Mouse (Mus musculus) WW6 (cell line): ENCODE data around the gene Cul7.

Experiments
- DNase-seq: peaks from one replicate; pipeline ENCODE4 v3.0.0-alpha.2; 2013; ENCODE audit warnings: low read depth, low spot score

The Cul7 gene

DNA sequence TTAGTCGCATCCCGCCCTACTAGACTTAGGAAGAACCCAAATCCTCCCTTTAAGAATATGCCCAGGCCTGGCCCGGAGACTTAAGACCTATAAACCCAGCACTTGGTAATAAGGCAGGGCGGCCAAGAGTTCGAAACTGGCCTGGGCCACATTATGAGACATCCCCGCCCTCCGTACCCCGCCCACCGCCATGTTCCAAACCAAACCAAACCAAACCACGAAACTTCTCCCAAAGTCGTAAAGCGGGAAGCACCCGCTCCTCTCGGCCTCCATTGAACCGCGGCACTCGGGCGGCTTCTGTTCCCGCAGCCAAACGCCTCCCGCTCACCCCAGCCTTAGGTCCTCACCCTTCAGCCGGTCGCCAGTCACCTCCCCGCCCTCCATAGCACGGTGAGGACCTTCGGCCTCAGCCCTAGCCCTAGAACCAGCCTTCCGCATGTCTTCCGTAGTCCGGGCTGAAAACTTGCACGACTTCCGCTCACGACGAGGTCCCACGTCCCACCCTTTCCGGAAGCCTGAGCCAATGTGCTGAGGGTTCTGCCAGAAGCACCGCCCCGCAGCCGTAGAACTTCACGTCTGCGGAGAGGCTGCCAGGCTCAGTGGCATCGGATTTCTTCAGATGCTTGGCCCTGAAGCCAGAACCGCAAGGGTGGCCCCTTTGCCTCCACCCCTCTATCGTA is 23.9 kb downstream of the Cul7 start, which contains the start of gene Rrp36:
TSS of gene Rrp36 (minus strand) at position 503 of the 680 bp plus-strand sequence.
- peak; percentile 84 for DNase-seq

GRCm38 (mm10) chr17:46674530-46675283 is 24.6 kb downstream of the Cul7 start:
- no peak for DNase-seq

- DNase-seq: no peak
These were observed 28.3 kb downstream of the Cul7 start, which contains the start of gene Mea1 for GRCm38 (mm10) chr17:46678416-46678815. Gene Mea1, plus strand, starts transcription at chr17:46678793.

DNA sequence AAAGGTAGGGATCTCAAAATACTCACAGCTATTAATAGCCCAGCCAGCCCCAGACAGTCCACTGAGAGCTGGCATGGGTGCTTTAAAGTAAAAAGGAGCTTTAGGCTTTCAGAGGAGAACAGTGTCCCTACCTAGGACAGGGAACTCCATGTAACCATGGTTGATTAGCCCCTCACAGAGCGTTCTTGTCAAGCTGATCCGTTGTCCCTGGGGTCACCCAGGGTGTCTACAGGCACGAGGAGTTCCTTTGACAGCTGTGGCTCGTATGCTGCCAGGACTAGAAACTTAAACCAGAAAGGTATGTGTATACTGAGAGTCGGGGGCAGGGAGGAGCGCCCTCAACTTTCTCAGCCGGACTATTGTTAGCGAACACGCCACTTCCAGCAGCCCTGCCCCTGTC is 28.8 kb downstream of the Cul7 start:
- DNase-seq: no peak

DNA sequence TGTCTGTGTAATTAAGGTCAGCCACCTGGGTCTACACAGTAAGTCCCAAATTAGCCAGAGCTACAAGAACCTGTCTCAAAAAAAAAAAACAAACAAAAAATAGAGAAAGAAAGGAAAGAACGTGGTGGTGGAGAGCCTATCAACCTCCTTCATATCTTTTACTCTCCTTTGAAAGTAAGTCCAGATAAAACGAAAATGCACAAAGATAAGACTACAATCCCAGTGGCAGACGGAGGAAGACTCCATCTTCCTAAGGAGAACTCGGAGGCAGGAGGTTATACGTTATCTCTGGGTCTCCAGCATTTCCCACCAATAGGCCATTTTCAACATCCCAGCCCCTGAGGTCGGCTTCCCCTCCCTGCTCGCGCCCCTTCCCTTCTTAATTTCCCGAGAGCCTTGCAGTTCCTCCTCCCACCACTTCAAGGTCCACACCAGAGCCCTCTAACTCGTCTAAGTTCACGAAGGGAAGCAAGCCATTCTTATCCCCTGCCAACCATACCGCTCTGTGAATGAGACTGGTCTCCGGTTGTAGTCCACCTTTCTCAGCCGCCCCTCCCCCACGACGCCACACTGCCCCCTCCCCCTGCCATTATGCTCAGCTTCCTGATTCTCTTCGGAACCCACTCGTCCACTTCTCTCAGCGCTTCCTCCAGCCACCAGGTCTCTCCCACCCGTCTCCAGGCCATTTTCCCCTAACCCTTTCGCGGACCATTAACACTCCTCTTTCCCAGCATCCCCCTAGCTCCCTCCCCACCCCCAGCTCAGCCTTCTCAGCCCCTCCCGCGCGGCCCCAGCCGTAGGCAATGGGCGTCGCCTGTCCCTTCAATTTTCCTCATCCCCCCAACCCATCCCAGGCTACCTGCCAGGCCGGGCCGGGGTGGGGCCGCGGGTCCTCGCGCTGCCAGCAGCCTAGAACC is 30.0 kb downstream of the Cul7 start:
- peak; percentile 31 for DNase-seq

DNA sequence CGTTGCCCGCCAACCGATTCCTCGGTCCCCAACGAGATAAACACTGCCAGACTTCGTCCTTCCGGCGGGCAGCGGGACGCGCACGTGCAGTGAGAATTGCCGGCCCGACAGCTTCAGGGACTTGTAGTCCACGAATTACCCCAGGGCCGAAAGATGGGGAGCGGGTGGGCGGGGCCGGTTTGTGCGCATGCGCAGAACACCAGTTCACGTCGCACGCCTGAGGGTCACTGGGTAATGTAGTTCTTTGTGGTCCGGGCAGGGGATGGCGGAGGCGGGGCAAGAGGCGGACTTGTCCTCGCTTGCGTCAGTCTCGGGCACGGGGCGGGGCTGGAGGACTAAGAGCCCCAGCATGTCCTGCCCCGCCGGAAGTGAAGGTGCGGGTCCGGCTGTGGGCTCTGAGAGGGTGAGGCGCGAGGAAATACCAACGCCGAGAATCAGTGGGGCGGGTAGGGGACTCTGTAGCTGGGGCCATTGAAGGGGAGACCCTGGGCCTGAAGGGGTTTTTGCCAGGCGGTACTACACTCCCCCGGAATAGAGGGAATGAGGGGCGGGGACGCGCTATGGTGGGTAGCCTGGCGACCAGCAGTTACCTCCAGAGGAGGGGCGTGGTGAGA is 30.7 kb downstream of the Cul7 start, which contains the start of gene Klhdc3:
TSS of gene Klhdc3 (minus strand) at position 155 of the 614 bp plus-strand sequence.
- peak; percentile 95 for DNase-seq

- DNase-seq: no peak
These were observed 31.5 kb downstream of the Cul7 start for GRCm38 (mm10) chr17:46681466-46682118.

DNA sequence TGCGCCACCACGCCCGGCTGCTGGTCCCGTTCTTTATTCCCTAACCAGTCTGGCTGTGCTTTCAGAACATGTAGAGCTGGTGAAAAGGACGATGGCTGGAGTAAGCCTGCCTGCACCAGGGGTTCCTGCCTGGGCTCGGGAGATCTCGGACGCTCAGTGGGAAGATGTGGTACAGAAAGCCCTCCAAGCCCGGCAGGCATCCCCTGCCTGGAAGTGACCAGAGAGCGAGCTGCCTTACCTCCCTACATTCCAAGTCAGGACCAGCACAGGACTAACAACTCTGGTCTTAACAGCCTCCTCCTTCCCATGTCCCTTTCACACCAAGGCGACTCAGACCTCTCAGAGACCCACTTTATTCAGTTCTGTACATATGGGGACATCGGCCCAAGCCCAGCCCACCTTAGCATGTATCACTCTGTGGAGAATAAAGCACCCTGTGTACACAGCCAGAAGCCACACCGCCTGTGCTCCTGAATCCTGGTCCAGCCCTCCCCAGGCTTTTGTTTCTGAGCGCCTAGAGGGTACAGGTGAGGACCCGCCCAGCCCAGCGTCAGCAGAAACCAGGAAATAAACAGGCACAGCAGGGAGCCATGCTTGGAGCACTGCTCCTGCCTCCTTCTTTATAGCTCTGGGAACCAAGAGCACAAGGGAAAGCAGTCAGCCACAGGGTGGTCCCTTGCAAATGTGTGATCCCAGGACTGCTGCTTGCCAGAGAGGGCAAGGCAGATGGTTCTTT is 32.7 kb downstream of the Cul7 start:
- DNase-seq: peak; percentile 61

- DNase-seq: no peak
These were observed 35.8 kb downstream of the Cul7 start for GRCm38 (mm10) chr17:46685913-46686312.

DNA sequence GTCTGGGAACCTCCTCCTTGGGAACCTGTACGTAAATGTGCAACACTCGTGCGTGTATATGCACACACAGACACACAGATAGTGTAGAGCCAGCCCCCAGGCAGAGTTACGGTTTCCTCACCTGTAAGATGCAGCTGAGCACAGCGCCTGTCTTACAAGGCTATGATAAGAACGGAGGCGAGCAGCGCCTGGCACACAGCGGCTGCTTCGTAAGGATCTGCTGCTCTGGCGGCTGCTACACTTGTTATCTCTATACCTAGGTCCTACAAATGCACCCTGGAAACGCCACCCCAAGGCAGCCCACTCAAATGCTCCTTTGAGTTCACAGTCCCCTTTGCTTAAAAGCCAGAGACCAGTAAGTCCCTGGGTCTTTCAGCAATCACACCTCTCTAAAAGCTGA is 40.5 kb downstream of the Cul7 start:
- no peak for DNase-seq

- no peak for DNase-seq
These were observed 41.3 kb downstream of the Cul7 start for GRCm38 (mm10) chr17:46691390-46691789.

DNA sequence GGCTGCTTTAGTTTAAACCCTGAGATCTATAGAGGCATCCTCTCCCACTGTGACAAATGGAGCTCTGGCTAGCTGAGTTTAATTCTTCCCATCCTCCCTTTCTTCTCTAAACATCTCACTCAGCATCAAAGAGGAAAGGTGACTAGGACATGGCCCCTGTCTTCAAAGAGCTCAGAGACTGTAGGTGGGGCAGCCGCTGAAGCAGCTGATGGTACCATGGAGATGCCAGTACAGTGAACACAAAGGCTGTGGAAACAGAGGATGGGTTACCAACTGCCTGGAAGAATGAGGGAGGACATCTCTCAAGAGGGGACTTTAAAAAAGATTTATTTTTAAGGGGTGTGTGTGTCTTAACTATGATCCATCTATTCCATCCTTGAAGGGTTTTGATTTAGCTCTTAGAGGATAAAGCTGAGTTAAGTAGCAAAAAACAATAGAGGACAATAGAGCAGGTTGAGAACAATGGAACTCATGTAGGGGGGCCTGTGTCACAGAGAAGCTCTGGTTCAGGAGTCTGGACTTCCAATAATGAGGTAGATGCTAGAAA is 44.5 kb downstream of the Cul7 start:
- no peak for DNase-seq

DNA sequence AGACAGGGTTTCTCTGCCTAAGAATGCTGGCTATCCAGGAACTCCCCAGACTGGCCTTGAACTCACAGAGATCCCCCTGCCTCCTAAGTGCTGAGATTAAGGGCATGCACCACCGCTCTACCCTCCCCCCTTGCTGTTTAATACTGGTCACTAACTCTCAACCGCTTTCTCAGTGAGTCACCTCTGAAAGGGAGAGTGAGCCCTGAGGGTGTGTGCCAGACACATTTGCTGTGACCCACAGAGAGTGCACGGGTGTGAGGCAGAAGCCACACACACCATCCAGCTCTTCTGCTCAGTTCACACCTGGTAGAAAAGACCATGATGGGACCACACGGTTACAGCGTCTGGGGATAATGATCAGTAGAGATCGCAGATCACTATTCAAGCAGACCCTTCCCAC is 48.4 kb downstream of the Cul7 start:
- no peak for DNase-seq

- no peak for DNase-seq
These were observed 49.1 kb downstream of the Cul7 start for GRCm38 (mm10) chr17:46699245-46699644.

DNA sequence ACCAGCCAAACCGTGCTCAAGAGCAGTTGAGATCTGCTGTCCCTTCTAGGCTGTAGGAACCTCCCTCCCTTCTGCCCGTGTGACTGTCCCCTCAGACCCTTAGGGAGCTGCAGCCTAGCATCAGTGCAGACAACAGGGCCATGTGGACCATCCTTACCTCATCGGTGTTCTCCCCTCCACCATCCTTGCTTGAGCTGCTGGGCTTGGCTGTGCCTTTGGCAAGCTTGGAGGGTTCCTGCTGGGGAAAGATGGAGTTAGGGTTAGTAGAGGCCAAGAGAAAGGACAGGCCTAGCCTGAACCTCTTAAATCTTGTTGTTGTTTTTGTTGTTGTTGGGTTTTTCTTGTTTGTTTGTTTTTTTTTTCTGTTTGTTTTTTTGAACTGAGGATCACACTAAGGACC is 49.8 kb downstream of the Cul7 start:
- DNase-seq: no peak

DNA sequence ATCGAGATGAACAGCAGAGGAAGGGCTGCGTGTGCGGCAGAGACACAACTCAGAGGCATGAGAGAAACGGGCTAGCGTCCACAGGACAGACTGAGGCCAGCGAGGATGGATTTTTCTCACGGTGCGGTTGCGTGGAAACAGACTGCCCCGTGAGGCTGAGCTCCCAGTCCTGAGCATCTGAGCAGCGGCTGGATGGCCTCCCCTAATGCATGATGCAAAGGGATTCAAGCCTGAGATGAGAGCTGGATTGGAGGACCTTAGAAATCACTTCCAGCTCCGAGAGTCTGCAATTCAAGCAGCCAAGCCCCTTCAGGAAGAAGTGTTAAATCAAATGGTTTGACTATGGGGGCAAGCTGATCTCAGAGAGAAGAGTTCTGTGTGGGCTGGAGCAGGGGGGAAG is 51.4 kb downstream of the Cul7 start:
- no peak for DNase-seq

- DNase-seq: no peak
These were observed 52.0 kb downstream of the Cul7 start for GRCm38 (mm10) chr17:46702100-46702499.

DNA sequence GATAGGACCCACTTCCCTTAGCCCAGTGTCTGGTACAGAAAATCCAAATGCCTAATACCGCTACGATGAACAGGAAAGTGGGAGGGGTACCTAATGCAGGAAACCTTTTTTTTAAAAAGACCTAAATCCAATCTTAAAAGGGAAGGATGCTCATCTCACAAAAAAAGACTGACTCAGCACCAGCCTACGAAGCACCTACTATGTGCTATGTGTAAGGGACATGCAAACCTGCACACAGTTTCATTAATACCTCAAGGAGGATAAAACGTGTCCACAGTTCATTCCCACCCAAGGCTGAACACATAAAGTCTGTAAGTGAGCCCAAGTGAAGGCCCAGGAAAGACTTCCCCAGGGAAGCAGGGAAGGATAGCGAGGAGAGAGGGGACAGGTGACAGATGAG is 52.4 kb downstream of the Cul7 start:
- DNase-seq: no peak

DNA sequence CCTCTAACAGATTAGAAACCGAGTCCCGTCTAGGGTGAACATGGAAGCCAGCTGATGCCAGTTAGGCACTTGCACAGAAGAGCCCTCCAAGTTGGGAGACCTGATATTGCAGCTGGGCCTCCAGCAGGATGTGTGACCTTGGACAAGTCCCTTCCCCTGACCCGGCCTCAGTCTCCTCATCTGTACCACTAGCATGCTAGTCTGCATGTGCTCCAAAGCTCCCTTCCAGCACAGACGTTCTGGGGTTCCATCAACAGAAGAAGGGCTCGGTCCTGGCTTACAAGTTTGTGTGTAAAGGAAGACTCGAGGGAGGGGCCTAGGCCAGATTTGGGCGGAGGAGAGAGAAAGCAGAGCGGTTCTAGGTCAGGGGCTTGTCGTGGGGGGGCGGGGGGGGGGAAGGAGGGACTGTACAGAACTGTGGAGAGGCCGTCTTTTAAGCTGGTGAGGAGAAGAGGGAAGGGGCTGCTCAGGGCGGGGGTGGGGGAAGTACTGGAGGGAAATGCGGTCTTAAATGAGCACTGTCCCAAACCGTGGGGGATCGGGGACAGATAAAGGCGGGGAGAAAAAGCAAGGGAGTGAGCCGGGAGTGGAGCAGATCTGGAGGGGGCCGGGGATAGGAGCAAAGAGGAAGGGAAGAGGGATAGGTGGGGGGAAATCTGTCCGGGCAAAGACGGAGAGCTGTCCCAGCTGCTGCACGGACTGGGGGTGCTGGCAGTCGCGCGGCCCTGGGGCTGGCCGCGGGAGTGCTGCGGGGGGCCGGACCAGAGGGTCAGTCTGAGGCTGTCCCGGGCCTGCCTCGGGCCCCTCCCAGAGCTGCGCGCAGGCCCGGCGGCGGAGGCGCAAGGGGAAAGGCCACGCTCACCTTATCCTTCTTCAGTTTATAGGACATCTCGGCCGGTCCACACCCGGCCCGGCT is 54.1 kb downstream of the Cul7 start:
- no peak for DNase-seq
